Mouse (Mus musculus) lung, postnatal 10 days (tissue): ENCODE results near the gene AI481877.
"Not testable (repeated sequence)": the region's sequence is repeated elsewhere in the genome, so short reads cannot be mapped to it uniquely, and the experiment has no call there.

Experiments
- DNase-seq: peaks from one replicate; pipeline ENCODE4 v3.0.0; 2021

Gene AI481877

GRCm38 (mm10) chr4:59138507-59139033, at the start of gene AI481877:
TSS of gene AI481877 (minus strand) at chr4:59138983.
- DNase-seq: not testable (repeated sequence)

DNA sequence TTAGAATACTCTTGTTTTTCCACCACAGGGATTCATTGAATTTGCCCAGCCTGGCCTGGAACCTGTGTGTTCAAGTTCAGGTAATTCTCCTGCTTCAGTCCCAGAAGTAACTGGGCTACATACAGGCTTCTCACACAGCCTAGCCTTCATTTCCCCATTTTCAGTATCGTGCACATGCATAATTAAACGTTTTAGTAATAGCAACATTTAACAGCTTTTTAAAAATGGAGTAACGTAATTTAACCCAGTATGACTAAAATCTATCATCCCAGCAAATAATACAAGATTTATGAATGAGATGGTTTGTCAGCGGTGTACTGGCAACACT, 49.7 kb upstream of the AI481877 start:
- no peak for DNase-seq

DNA sequence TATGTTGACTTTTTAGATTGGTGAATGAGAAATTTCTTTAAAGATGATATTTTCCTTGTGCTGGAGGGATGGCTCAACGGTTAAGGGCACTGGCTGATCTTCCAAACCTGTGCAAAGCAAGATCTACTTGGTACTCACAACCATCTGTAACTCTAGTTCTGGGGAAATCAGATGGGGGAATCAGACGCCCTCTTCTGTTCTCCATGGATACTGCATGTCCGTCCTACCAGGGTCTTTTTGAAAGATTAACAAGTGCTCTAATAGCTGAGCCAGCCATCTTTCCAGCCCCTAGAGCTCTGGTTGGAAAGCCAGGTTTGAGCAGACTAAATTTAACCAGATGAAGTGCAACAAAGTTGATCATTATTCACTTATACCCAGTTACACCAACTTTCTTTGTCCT, 48.5 kb upstream of the AI481877 start:
- peak; percentile 63 for DNase-seq

GRCm38 (mm10) chr4:59185671-59186070, 46.9 kb upstream of the AI481877 start:
- no peak for DNase-seq

- no peak for DNase-seq
Measured at GRCm38 (mm10) chr4:59181320-59182271, 42.8 kb upstream of the AI481877 start.

- no peak for DNase-seq
Measured at GRCm38 (mm10) chr4:59177566-59177965, 38.8 kb upstream of the AI481877 start.

DNA sequence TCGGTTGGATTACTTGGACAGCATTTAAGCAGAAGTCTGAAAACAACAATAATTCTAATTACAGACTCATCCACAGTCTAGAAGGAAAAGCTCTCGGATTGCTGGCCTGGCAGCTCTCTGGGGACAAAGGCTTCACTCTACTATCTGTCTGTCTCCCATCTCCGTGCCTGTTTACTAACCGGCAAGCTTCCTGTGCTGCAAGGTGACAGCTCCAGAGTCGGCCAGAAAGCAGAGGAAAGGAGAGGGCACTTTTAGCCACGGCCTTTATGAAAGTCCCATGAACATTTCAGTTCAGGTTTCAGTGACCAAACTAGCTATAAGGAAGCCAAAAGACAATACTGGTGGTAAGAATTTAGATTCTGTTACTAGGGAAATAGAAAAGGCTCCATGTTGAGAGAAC, 37.1 kb upstream of the AI481877 start:
- DNase-seq: no peak

DNA sequence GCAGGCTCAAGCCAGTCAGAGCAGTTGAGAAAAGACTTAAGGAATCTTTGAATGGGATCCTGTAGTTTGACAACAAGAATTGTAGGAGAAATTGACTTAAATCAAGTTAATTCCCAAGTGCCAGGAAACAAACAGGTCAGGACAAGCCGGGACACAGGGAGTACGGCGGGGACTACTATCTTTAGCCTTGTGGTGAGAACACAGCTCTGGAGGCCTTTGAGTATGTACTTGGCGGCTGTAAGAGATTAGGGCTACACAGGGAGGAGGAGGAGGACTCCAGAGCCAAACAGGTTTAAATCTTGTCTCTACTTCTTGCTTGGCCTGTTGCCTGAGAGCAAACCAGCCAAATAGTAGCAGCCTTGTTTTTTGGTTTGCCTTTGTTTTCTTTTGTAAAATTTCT, 36.2 kb upstream of the AI481877 start:
- DNase-seq: no peak

GRCm38 (mm10) chr4:59173181-59173922, 34.6 kb upstream of the AI481877 start:
- no peak for DNase-seq

- no peak for DNase-seq
Measured at GRCm38 (mm10) chr4:59172616-59173015, 33.8 kb upstream of the AI481877 start.

GRCm38 (mm10) chr4:59169981-59170380, 31.2 kb upstream of the AI481877 start:
- no peak for DNase-seq

- no peak for DNase-seq
Measured at GRCm38 (mm10) chr4:59167251-59167847, 28.6 kb upstream of the AI481877 start.

DNA sequence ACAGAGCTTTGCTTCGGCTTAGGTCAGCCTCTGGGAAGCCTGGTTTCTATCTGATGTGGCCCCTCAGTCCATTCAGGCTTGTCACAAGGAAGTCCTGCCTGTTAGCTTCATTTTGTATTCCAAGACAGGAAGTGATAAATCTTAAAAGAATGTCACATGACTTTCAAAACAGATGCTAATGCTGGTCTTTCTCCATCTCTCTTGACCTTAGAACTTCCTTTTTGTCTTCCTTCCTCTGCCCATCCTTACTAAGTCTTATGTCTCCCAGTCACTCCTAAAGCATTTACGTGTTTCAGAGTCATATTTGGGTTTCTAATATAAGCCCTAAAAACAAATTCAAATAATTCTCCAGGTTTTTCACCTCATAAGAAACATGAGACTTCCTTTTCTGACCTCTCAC, 25.3 kb upstream of the AI481877 start:
- DNase-seq: no peak

GRCm38 (mm10) chr4:59160959-59161670, 22.3 kb upstream of the AI481877 start:
- peak; percentile 19 for DNase-seq

DNA sequence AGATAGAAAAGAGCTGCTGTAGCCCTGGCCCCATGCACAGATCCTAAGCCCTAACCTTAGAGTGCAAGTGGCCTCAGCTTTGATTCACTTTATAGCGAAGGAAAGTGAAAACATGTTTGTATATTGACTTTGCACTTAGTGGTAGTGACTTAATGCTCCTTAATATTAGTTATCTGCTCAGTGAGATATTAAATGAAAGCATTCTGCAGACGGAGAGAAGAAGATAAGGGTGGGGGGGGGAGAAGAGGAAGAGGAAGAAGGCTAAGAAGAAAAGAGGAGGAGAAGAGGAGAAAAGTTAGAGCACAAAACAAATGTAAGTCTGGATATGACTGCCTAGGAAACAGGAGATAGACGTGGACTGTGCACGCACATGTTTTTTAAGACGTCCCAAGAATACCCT, 21.5 kb upstream of the AI481877 start:
- DNase-seq: no peak

GRCm38 (mm10) chr4:59157654-59158053, 18.9 kb upstream of the AI481877 start:
- DNase-seq: no peak

DNA sequence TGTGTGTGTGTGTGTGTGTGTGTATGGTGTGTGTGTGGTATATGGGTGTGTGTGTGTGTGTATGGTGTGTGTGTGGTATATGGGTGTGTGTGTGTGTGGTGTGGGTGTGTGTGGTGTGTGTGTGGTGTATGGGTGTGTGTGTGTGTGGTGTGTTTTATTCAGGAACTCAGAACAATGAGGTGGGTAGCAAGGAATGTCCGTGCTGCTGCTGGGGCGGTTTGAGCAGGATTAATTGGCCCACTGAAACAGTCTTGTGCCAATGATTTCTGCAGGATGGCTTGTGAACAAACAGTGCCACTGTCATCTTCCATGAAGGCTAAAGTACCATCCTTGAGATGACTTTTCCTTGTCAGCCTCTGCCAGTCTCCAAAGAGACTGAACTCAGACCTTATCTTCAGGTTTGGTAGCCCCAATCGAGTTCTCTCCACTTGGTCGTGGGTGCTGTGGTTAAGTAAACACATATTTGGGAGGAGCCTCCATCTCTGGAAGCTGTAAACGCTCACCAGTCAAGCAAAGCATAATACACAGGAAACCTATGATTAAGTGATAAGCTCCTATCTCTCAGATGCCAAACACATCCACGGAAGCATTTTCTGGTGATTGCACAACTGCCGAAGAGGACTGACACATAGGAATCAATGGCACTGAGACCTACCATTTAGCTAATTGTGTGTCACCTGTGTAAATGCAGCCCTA, 18.3 kb upstream of the AI481877 start:
- DNase-seq: peak; percentile 47

DNA sequence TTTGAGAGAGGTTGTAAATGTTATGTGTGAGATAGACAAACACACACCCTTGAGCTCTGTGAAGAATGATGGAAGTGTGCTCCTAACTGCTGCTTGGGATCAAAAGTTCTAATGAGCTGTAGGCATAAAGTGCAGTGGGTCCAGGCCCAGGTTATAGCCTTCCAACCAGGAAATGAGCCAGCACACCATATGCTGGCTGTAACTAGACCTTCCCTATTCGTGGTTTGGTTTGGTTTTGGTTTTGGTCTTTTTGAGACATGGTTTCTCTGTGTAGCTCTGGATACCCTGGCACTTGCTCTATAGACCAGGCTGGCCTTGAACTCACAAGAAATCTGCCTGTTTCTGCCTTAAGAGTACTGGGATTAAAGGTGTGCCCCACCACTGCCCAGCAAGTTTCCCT, 13.2 kb upstream of the AI481877 start:
- DNase-seq: no peak

DNA sequence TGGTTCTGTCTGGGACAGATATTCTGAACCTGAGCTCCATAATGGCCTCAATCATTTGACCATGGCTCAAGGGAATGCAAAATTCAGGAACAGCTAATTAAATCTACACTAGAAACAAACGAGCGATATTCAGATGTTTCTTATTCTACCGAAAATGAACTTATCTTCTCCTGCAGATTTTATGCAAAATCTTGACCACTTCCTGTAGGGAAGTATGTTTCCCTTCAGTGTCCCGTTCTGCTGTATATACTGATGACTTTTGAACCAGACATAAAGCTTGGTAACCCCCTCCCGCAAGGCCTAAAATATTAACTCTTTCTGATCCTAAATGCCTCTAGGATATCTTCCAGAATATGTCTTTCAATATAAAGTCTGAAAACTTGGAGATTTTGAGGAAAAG, 12.1 kb upstream of the AI481877 start:
- no peak for DNase-seq

DNA sequence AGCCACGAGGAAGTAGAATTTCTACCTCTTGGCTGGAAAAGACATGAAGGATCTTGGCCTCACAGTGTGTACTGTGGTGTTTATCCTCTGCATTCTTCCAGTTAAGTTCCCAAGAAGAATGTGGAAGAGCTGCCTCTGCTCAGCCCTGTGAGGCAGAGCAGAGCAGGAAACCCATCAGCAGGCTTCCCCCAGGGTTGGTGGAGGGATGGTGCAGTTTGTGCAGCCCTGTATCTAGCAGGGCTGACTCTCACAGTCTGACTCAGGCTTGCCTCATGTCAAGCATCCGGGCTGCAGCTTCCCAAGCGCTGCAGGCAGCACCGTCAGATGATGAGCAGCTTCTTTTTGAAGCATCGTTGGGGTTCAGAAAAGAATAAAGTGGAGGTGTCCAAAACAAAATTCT, 10.3 kb upstream of the AI481877 start:
- no peak for DNase-seq

GRCm38 (mm10) chr4:59128935-59129334, 9.8 kb downstream of the AI481877 start:
- DNase-seq: no peak

DNA sequence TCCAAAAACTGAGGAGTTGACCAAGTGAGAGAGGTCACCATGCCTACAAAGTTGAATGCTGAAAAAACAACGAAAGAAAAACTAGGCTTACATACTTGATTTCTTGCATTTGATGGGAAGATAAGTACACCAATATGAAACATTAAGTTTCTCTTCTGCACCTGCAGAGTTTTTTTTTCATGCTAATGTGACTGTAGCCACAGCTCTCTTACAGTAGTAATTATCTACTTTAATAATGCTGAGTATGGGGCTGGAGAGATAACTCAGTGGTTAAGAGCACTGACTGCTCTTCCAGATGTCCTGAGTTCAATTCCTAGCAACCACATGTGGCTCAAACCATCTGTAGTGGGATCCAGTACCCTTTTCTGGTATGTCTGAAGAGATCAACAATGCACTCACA, 13.7 kb downstream of the AI481877 start:
- DNase-seq: no peak
